In the genomic region with DNA sequence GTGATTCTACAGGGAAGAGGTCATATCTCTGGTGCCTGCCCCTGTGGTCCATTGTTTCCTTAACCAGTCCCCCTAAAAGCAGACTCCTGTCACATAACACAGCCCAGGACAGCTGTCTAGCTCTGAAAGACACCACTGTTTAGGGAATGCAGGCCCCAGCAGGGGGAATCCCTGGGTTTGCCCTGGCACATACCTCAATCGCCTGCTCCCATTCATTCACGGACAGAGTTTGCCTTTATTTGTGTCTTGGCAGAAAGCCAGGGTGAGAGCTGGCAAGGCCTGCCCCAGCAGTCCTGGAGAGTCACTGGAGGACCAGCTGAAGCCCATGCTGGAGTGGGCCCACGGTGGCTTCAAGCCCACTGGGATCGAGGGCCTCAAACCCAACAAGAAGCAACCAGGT, we compare ENCODE assay signal across 8 mouse cellular contexts. TPM values are rescaled to one million over a fixed set of nuclear protein-coding genes. Genes with fewer than 3 reads are reported as not detected.
DNase-seq lines count a peak whose midpoint lies in the region; ATAC-seq lines count a peak whose summit lies in the region.

No protein-coding gene starts in this region.

- no peaks in the 10 kb centered on the region for H3K27me3 ChIP-seq in embryonic facial prominence, embryonic 11.5 days (ENCODE audit: control insufficient read depth, insufficient read depth, low read length)
- H3K27me3 ChIP-seq in heart, embryonic 12.5 days (replicated peaks), result no peaks in the 10 kb centered on the region

- H3K27ac ChIP-seq in embryonic facial prominence, embryonic 11.5 days (replicated peaks; ENCODE audit: low read depth, low read length), result no peak overlapping the region
- H3K27ac ChIP-seq in heart, embryonic 12.5 days (ENCODE audit: poor library complexity, severe bottlenecking), result peak overlapping the region; percentile 54

- peak; percentile 32; the same call in 1 of the 2 replicates for ATAC-seq in embryonic facial prominence, embryonic 11.5 days (replicated peaks; ENCODE audit: insufficient number of reproducible peaks, low FRiP score, low TSS enrichment, low read depth)
- ATAC-seq in heart, embryonic 12.5 days (ENCODE audit: insufficient number of reproducible peaks, low FRiP score), result peak; percentile 44; the same call in 1 of the 2 replicates

- intact Hi-C loops in heart, postnatal 25 days (cut with DNase I), result loop anchor here (5.0 kb wide), 2 partner anchors 79 to 219 kb away; no protein-coding TSS in a partner anchor

- H3K36me3 ChIP-seq in embryonic facial prominence, embryonic 11.5 days (replicated peaks; ENCODE audit: control insufficient read depth, insufficient read depth, low read depth, low read length), result no peaks in the 10 kb centered on the region
- H3K36me3 ChIP-seq in heart, embryonic 12.5 days, result no peaks in the 10 kb centered on the region

- H3K4me2 ChIP-seq in embryonic facial prominence, embryonic 11.5 days (ENCODE audit: low read depth, low read length), result no peak overlapping the region
- H3K4me2 ChIP-seq in heart, embryonic 12.5 days, result no peak overlapping the region

- H3K4me3 ChIP-seq in embryonic facial prominence, embryonic 11.5 days (ENCODE audit: low read depth, low read length), result no peak overlapping the region
- H3K4me3 ChIP-seq in heart, embryonic 12.5 days, result no peak overlapping the region

- WGBS in embryonic facial prominence, embryonic 11.5 days, result 36% methylated on average over 4 of the region's 4 CpGs
- 33% methylated on average over 4 of the region's 4 CpGs for whole genome bisulfite sequencing in heart, embryonic 12.5 days

- H3K9ac ChIP-seq in embryonic facial prominence, embryonic 11.5 days (replicated peaks; ENCODE audit: low read length), result no peak overlapping the region
- H3K9ac ChIP-seq in heart, embryonic 12.5 days, result no peak overlapping the region

- no peaks in the 10 kb centered on the region for H3K4me1 ChIP-seq in embryonic facial prominence, embryonic 11.5 days (ENCODE audit: control insufficient read depth, insufficient read depth, low read length)
- peaks cover 35% of the 10 kb centered on the region for H3K4me1 ChIP-seq in heart, embryonic 12.5 days (replicated peaks)

- DNase-seq in heart, adult 11 months, result peak; percentile 90
- no peak for DNase-seq in heart, postnatal 25 days (ENCODE audit: low spot score)
- DNase-seq in embryonic facial prominence, embryonic 11.5 days (ENCODE audit: low spot score), result peak; percentile 3
- DNase-seq in layer of hippocampus, adult 18-20 months (ENCODE audit: low spot score in 2 of 2), result peak; percentile 52 to 75
- DNase-seq in lung, adult 18-20 months, result peak; percentile 42 to 56
- peak; percentile 32 for DNase-seq in ovary, postnatal 36 days (ENCODE audit: low spot score)
- DNase-seq in thymus, adult 18-20 months, result no peak

- no peaks in the 10 kb centered on the region for H3K9me3 ChIP-seq in embryonic facial prominence, embryonic 11.5 days (replicated peaks; ENCODE audit: control insufficient read depth, low read length)
- no peaks in the 10 kb centered on the region for H3K9me3 ChIP-seq in heart, embryonic 12.5 days (replicated peaks)

RNA-seq across cellular contexts. Expression of gene Dnmt3c, which starts 16.8 kb away (rescaled TPM):
- not detected for total RNA-seq in heart, postnatal 25 days (2021)
- polyA plus RNA-seq in embryonic facial prominence, embryonic 11.5 days (2014; fragmentation: Nextera tagmentation; extraction: Ambion mirVana), result not detected in 2 replicates
- polyA plus RNA-seq in heart, embryonic 12.5 days (2016; fragmentation: Nextera tagmentation; extraction: Ambion mirVana), result 0.12 TPM in 1 of 2 replicates, not detected in the other
- total RNA-seq in layer of hippocampus, adult 18-20 months (2021), result under 1 TPM in 1 of 2 experiments, not detected in 1; 0.15 TPM

RNA-seq across cellular contexts. Expression of gene Mapre1, which starts 27.8 kb away (rescaled TPM):
- 10 to 100 TPM; 57.8 to 60.0 TPM for total RNA-seq in heart, postnatal 25 days (2021)
- 340 and 368 TPM in 2 replicates for polyA plus RNA-seq in embryonic facial prominence, embryonic 11.5 days (2014; fragmentation: Nextera tagmentation; extraction: Ambion mirVana)
- polyA plus RNA-seq in heart, embryonic 12.5 days (2016; fragmentation: Nextera tagmentation; extraction: Ambion mirVana), result 315 and 319 TPM in 2 replicates
- total RNA-seq in layer of hippocampus, adult 18-20 months (2021), result 10 to 100 TPM; 63.1 to 78.1 TPM

Comparison
In these comparisons a context has a peak if more than half of its experiments do, and no peak if none do; other contexts are left out.
1. DNase-seq: peak in heart, adult 11 months (single experiment), embryonic facial prominence, embryonic 11.5 days (single experiment), layer of hippocampus, adult 18-20 months (2 of 2), lung, adult 18-20 months (2 of 2) and ovary, postnatal 36 days (single experiment); none in heart, postnatal 25 days (single experiment) and thymus, adult 18-20 months (0 of 2).